Mouse (Mus musculus): ENCODE results near the gene Tk1. TPM values are rescaled to one million over a fixed set of nuclear protein-coding genes. Genes with fewer than 3 reads are reported as not detected.

Tk1 gene
- polyA plus RNA-seq, 1 experiment from 2014 or later: 145 TPM

DNA sequence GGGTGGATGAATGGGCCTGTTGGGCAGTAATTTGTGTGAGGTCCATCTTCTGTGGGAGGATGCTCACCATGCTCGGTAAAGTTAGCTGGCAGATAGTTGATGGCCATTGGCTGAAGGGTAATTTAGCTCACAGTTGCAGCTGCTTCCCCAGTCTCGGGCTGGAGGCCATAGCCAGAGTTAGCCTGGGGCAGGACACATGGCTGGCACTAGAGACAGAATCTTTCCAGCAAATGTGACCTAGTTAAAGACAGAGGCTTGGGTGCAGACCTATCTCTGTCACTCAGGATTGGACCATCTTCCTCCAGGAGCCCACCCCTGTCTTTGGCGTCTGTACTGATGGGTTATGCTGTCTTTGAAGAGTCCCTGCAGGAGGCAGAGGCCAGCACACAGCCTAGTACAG lies 32.5 kb upstream of the Tk1 start:
- Histone ChIP-seq H3K27me3 (replicated peaks) (peaks cover 53% of the 10 kb centered on the region), H3K4me1 (0 out of 2 replicates have a peak, but pooled peaks cover 4% of the 10 kb centered on the region), H3K36me3 (peaks cover 52% of the 10 kb centered on the region), H3K9ac (no peak overlapping the region), H3K9me3 (replicated peaks) (no peaks in the 10 kb centered on the region; the same call in 1 of the 2 replicates), H3K27ac (peak overlapping the region; percentile 2; the same call in 1 of the 2 replicates), H3K4me2 (no peak overlapping the region), H3K4me3 (no peak overlapping the region)
- no peak for ATAC-seq
- WGBS (ENCODE audit: insufficient replicate concordance): 58% methylated on average over 3 of the region's 3 CpGs

- Histone ChIP-seq H3K9ac (no peak overlapping the region), H3K4me1 (0 out of 2 replicates have a peak, but pooled peaks cover 4% of the 10 kb centered on the region), H3K4me3 (no peak overlapping the region), H3K9me3 (replicated peaks) (no peaks in the 10 kb centered on the region; the same call in 1 of the 2 replicates), H3K4me2 (no peak overlapping the region), H3K27ac (no peak overlapping the region), H3K36me3 (peaks cover 62% of the 10 kb centered on the region), H3K27me3 (replicated peaks) (peaks cover 44% of the 10 kb centered on the region)
- no peak for ATAC-seq
- WGBS (ENCODE audit: insufficient replicate concordance): 89% methylated on average over 10 of the region's 10 CpGs
Observed at GRCm38 (mm10) chr11:117857462-117857861, 31.6 kb upstream of the Tk1 start.

- Histone ChIP-seq H3K4me2 (no peak overlapping the region), H3K36me3 (peaks cover 77% of the 10 kb centered on the region), H3K4me1 (peaks cover 19% of the 10 kb centered on the region), H3K27ac (no peak overlapping the region), H3K9ac (no peak overlapping the region), H3K27me3 (replicated peaks) (peaks cover 29% of the 10 kb centered on the region), H3K9me3 (replicated peaks) (no peaks in the 10 kb centered on the region; the same call in 1 of the 2 replicates), H3K4me3 (no peak overlapping the region)
- ATAC-seq: no peak
- WGBS (ENCODE audit: insufficient replicate concordance): 77% methylated on average over 1 of the region's 1 CpGs
Observed at GRCm38 (mm10) chr11:117855975-117856374, 30.1 kb upstream of the Tk1 start.

- Histone ChIP-seq H3K4me2 (no peak overlapping the region), H3K27me3 (replicated peaks) (peaks cover 23% of the 10 kb centered on the region), H3K4me1 (peaks cover 21% of the 10 kb centered on the region), H3K36me3 (peaks cover 81% of the 10 kb centered on the region), H3K27ac (no peak overlapping the region), H3K4me3 (no peak overlapping the region), H3K9ac (no peak overlapping the region), H3K9me3 (replicated peaks) (no peaks in the 10 kb centered on the region; the same call in 1 of the 2 replicates)
- WGBS (ENCODE audit: insufficient replicate concordance): 86% methylated on average over 5 of the region's 5 CpGs
- ATAC-seq: no peak
Observed at GRCm38 (mm10) chr11:117855360-117855759, 29.5 kb upstream of the Tk1 start.

DNA sequence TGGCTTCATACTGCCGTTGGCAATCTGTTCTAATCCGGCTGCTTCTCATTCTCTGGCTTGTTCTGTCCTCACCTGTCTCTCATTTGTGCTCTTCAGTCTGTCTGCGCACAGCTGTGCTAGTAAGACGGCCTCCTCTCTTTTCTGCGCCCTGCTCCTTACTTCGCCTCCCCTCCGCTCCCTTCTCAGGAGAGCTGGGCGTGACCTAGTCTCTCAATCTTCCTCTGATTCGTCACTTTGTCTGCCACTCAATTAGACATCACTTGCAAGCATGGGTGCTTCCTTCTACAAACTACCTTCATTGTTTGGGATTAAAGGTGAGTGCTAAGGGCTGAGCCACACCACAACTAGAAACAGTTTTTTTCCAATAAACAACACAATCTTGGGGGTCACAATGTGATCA lies 28.3 kb upstream of the Tk1 start:
- ATAC-seq: no peak

DNA sequence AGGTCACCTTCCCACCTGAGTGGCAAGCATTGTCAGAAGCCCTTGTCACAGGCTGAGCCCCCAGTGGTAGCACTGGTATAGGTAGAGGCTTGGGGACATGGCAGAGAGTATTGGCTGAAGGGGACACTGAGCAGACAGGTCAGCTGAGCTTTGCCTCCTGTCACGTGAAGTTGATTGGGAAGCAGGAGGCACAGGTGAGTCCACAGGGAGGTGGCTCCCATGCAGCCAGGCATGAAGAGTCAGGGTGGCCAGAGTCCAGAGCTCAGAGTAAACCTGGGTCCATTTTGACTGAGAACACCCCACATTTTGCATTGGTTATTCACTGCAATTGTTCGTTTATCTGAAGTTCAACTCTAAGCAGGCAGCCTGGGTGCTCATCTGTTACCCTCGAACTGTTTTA lies 27.0 kb upstream of the Tk1 start:
- Histone ChIP-seq H3K36me3 (peaks cover 75% of the 10 kb centered on the region), H3K4me2 (no peak overlapping the region), H3K9me3 (replicated peaks) (no peaks in the 10 kb centered on the region; the same call in 1 of the 2 replicates), H3K4me3 (no peak overlapping the region), H3K4me1 (peaks cover 33% of the 10 kb centered on the region), H3K9ac (no peak overlapping the region), H3K27me3 (replicated peaks) (no peaks in the 10 kb centered on the region), H3K27ac (no peak overlapping the region)
- WGBS (ENCODE audit: insufficient replicate concordance): 87% methylated on average over 3 of the region's 3 CpGs
- no peak for ATAC-seq

More for the DNA sequence above, 28.3 kb upstream of the Tk1 start:
- 86% methylated on average over 9 of the region's 9 CpGs for WGBS (ENCODE audit: insufficient replicate concordance)
- Histone ChIP-seq H3K4me3 (no peak overlapping the region), H3K4me1 (peaks cover 24% of the 10 kb centered on the region), H3K9ac (no peak overlapping the region), H3K27ac (no peak overlapping the region), H3K9me3 (replicated peaks) (no peaks in the 10 kb centered on the region; the same call in 1 of the 2 replicates), H3K27me3 (replicated peaks) (peaks cover 12% of the 10 kb centered on the region), H3K4me2 (no peak overlapping the region), H3K36me3 (peaks cover 84% of the 10 kb centered on the region)

- Histone ChIP-seq H3K27ac (peak within 1 kb of the TSS; percentile 91), H3K4me1 (peaks cover 53% of the 10 kb centered on the region), H3K4me3 (peak within 1 kb of the TSS; percentile 87), H3K27me3 (replicated peaks) (no peaks in the 10 kb centered on the region), H3K4me2 (peak within 1 kb of the TSS; percentile 87), H3K9me3 (replicated peaks) (no peaks in the 10 kb centered on the region), H3K9ac (peak within 1 kb of the TSS; percentile 92), H3K36me3 (peaks cover 38% of the 10 kb centered on the region)
- ATAC-seq: peak; percentile 87
- 1% methylated on average over 51 of the region's 51 CpGs for WGBS (ENCODE audit: insufficient replicate concordance)
Observed at GRCm38 (mm10) chr11:117848985-117849671, 23.2 kb upstream of the Tk1 start, which contains the start of gene Birc5. Birc5 (plus strand) TSS chr11:117849251.

- Histone ChIP-seq H3K9me3 (replicated peaks) (no peaks in the 10 kb centered on the region), H3K9ac (peak overlapping the region; percentile 92), H3K27ac (peak overlapping the region; percentile 91), H3K36me3 (peaks cover 31% of the 10 kb centered on the region), H3K4me3 (peak overlapping the region; percentile 87), H3K4me1 (peaks cover 53% of the 10 kb centered on the region), H3K27me3 (replicated peaks) (no peaks in the 10 kb centered on the region), H3K4me2 (peak overlapping the region; percentile 87)
- 8% methylated on average over 19 of the region's 19 CpGs for WGBS (ENCODE audit: insufficient replicate concordance)
- ATAC-seq: peak; percentile 53
Observed at GRCm38 (mm10) chr11:117848271-117848984, 22.5 kb upstream of the Tk1 start.

GRCm38 (mm10) chr11:117847593-117848215 lies 21.8 kb upstream of the Tk1 start:
- H3K36me3 ChIP-seq: peaks cover 24% of the 10 kb centered on the region
- H3K4me1 ChIP-seq: peaks cover 53% of the 10 kb centered on the region

DNA sequence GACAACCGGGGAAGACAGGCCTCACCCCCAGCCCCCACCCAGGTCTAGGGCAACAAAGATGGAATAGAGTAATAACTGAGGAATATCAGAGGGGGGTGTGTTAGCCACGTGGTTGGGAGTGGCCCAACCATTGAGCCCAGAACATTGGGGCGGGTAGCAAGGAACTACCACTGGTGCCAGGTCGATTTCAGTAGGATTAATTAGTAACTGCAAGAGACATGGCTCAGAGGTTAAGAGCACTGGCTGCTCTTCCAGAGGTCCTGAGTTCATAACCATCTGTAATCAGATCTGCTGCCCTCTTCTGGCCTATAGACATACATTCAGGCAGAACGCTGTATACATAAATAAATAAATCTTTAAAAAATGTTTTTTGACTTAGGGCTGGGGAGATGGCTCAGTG lies 20.7 kb upstream of the Tk1 start:
- peak overlapping the region; percentile 62; the same call in 1 of the 2 replicates for H3K27ac ChIP-seq
- no peak for ATAC-seq
- no peaks in the 10 kb centered on the region for H3K27me3 ChIP-seq (replicated peaks)
- H3K4me2 ChIP-seq: no peak overlapping the region
- H3K4me1 ChIP-seq: peaks cover 45% of the 10 kb centered on the region
- WGBS (ENCODE audit: insufficient replicate concordance): 48% methylated on average over 5 of the region's 5 CpGs
- H3K36me3 ChIP-seq: peaks cover 14% of the 10 kb centered on the region
- H3K9ac ChIP-seq: no peak overlapping the region
- no peak overlapping the region for H3K4me3 ChIP-seq
- no peaks in the 10 kb centered on the region for H3K9me3 ChIP-seq (replicated peaks)

More at GRCm38 (mm10) chr11:117847593-117848215, 21.8 kb upstream of the Tk1 start:
- 65% methylated on average over 7 of the region's 7 CpGs for WGBS (ENCODE audit: insufficient replicate concordance)
- Histone ChIP-seq H3K27me3 (replicated peaks) (no peaks in the 10 kb centered on the region), H3K4me3 (peak overlapping the region; percentile 87), H3K27ac (peak overlapping the region; percentile 91), H3K9me3 (replicated peaks) (no peaks in the 10 kb centered on the region), H3K4me2 (peak overlapping the region; percentile 87), H3K9ac (peak overlapping the region; percentile 92)
- no peak for ATAC-seq

DNA sequence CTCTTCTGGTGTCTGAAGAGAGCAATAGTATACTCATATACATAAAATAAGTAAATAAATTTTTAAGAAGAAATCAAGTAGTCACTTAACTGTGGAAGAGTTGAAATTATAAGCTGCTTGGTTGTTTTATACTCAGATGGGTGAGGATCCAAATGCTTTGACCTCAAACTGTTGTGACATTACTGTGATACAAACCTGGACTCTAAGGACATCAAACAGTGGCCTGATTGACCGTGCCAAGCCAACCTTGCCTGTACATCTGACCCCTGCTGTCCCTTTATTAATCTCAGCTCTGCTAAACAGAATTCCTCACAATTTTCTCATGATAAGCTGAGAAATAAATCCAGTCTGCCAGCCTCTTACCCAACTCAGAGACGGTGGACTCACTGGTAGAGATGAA lies 19.8 kb upstream of the Tk1 start:
- Histone ChIP-seq H3K9me3 (replicated peaks) (no peaks in the 10 kb centered on the region), H3K4me3 (no peak overlapping the region), H3K9ac (no peak overlapping the region), H3K36me3 (peaks cover 5% of the 10 kb centered on the region), H3K27ac (no peak overlapping the region), H3K4me2 (no peak overlapping the region), H3K27me3 (replicated peaks) (no peaks in the 10 kb centered on the region), H3K4me1 (peaks cover 44% of the 10 kb centered on the region)
- no peak for ATAC-seq
- 58% methylated on average over 2 of the region's 2 CpGs for WGBS (ENCODE audit: insufficient replicate concordance)

- H3K27ac ChIP-seq: peak overlapping the region; percentile 57
- no peak overlapping the region for H3K9ac ChIP-seq
- H3K9me3 ChIP-seq (replicated peaks): no peaks in the 10 kb centered on the region
- H3K4me2 ChIP-seq: no peak overlapping the region
- H3K27me3 ChIP-seq (replicated peaks): no peaks in the 10 kb centered on the region
- H3K36me3 ChIP-seq: no peaks in the 10 kb centered on the region
- no peak for ATAC-seq
- H3K4me3 ChIP-seq: no peak overlapping the region
- peaks cover 44% of the 10 kb centered on the region for H3K4me1 ChIP-seq
- 45% methylated on average over 2 of the region's 2 CpGs for WGBS (ENCODE audit: insufficient replicate concordance)
Observed at GRCm38 (mm10) chr11:117844997-117845396, 19.1 kb upstream of the Tk1 start.

Measured in liver, embryonic 12.5 days (tissue).